Mouse (Mus musculus) liver, embryonic 16.5 days (tissue): ENCODE measurements at regions not wholly inside any gene's neighbourhood (a gene's known extent, or its start where the extent isn't known, plus 50 kb on each side); places are given as distances from the start of the nearest gene placed in this dataset.

Experiments used
- ATAC-seq: fragments of 200-750 bp; cut with Nextera tagmentation; 2 replicates; pipeline ENCODE4 v1.8.0; 2017; ENCODE audit warnings: low read depth, mild to moderate bottlenecking, moderate number of reproducible peaks, moderate library complexity
- H3K27ac ChIP-seq: fragments of 300-500 bp; sonication (generic); 2 replicates; pipeline ENCODE4 v1.5.1; 2014; ENCODE audit warnings: mild to moderate bottlenecking, low read length
- H3K27me3 ChIP-seq: fragments of 300-500 bp; sonication (generic); 2 replicates; pipeline ENCODE4 v1.6.1; 2014; ENCODE audit warnings: low read depth, low read length, mixed read lengths; ENCODE audit not compliant: control insufficient read depth, insufficient read depth
- H3K36me3 ChIP-seq: fragments of 300-500 bp; sonication (generic); 2 replicates; pipeline ENCODE4 v1.6.1; 2014; ENCODE audit warnings: mild to moderate bottlenecking; ENCODE audit not compliant: control insufficient read depth, insufficient read depth
- H3K4me1 ChIP-seq: fragments of 300-500 bp; sonication (generic); 2 replicates; pipeline ENCODE4 v1.6.1; 2014; ENCODE audit warnings: low read depth, low read length, mixed read lengths; ENCODE audit not compliant: control insufficient read depth
- H3K4me2 ChIP-seq: fragments of 300-500 bp; sonication (generic); 2 replicates; pipeline ENCODE4 v1.6.1; 2014; ENCODE audit warnings: low read depth, low read length, mixed read lengths
- H3K4me3 ChIP-seq: fragments of 300-500 bp; sonication (generic); 2 replicates; pipeline ENCODE4 v1.5.1; 2014; ENCODE audit warnings: low read depth, mild to moderate bottlenecking, low read length
- H3K9ac ChIP-seq: fragments of 300-500 bp; sonication (generic); 2 replicates; pipeline ENCODE4 v1.6.1; 2014; ENCODE audit warnings: low read depth, low read length
- H3K9me3 ChIP-seq: fragments of 300-500 bp; sonication (generic); replicated peaks from 2 replicates; pipeline ENCODE4 v1.6.1; 2016; ENCODE audit warnings: low read length; ENCODE audit not compliant: control insufficient read depth
- WGBS: fragments of 180-500 bp; shearing (Covaris S2); extraction: QIAGEN DNeasy Blood & Tissue Kit; methylation state at CpG from one replicate; pipeline ENCODE4 v1.1.7; 2014; ENCODE audit not compliant: insufficient replicate concordance; 5-methylcytosine and 5-hydroxymethylcytosine counted together

DNA sequence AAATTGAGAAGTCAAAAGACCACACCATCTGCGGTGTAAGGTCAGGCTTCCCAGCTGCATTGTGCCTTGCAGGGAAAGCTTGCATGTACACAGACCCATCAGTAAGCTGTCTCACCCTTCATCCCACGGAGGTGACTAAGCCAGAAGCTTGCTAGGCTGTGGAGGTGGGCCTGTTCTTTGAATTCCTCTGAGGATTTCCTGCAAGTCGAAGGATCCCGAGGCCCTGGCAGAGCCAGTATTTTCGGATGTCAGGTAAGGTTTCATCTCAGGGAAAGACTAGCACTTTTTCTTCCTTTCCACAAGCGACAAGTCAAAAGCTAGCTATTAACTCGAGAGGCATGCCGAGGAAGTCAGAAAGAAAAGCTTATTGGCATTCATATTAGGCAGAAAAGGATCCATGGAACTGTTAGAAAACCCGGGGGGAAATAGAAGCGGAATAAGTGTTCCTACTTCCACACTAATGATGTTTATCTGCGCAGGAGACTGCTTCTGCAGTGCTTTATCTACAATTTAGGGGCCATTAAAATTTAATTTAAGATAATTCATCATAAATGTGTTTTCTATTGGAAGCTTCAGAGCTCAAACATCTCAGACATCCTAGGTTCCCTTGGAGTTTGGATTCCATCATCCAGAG, 148.3 kb upstream of the Atp2b1 start:
- H3K4me3 ChIP-seq, result no peak overlapping the region
- WGBS, result 63% methylated on average over 11 of the region's 11 CpGs
- no peaks in the 10 kb centered on the region for H3K36me3 ChIP-seq
- H3K9ac ChIP-seq, result no peak overlapping the region
- H3K4me1 ChIP-seq, result no peaks in the 10 kb centered on the region
- ATAC-seq, result no peak
- no peak overlapping the region for H3K4me2 ChIP-seq
- no peaks in the 10 kb centered on the region for H3K9me3 ChIP-seq
- no peak overlapping the region for H3K27ac ChIP-seq
- H3K27me3 ChIP-seq, result no peaks in the 10 kb centered on the region

DNA sequence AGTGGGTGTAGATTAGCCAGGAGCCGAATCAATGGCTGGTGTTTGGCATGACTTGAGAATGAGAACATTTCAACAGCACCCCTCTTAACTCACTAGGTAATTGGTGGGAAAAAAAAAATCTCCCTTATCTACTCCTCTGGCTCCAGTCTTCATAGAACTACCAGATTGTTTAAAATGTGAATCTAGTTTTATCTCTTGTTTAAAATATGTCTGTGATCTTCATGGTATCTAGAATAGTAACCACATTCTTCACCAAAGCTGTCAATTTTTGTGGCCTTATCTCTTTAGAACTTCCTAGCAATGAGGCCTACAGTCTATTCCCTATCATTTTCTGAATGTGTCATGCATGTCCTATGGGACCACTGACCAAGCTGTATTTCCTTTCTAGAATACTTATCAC, 134.4 kb upstream of the Atp2b1 start:
- H3K36me3 ChIP-seq, result no peaks in the 10 kb centered on the region
- ATAC-seq, result no peak
- H3K27me3 ChIP-seq, result no peaks in the 10 kb centered on the region
- H3K4me1 ChIP-seq, result no peaks in the 10 kb centered on the region
- H3K9me3 ChIP-seq, result no peaks in the 10 kb centered on the region
- H3K4me2 ChIP-seq, result no peak overlapping the region
- no peak overlapping the region for H3K4me3 ChIP-seq
- WGBS, result 26% methylated on average over 1 of the region's 1 CpGs
- H3K27ac ChIP-seq, result no peak overlapping the region
- H3K9ac ChIP-seq, result no peak overlapping the region

DNA sequence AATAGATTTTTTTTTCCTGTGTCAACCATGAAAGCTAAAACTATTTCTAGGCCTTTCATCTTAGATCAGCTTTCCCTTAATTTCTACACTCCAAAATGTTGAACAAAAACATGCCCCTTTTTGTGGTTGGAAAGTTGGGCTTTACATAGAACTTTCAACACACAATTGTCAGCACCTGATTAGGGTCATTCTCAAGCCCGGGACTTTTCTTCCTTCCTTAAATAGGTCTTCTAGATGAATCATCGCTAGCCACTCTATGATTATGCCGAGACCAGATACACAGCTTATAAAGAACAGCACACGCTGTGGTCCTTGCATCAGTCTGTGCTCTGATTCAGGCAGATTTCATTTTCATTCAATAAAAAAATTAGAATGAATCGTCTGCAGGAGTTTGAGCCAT, 133.3 kb upstream of the Atp2b1 start:
- H3K36me3 ChIP-seq, result no peaks in the 10 kb centered on the region
- no peaks in the 10 kb centered on the region for H3K9me3 ChIP-seq
- ATAC-seq, result no peak
- no peak overlapping the region for H3K4me3 ChIP-seq
- WGBS, result 49% methylated on average over 5 of the region's 5 CpGs
- H3K9ac ChIP-seq, result no peak overlapping the region
- no peak overlapping the region for H3K4me2 ChIP-seq
- no peaks in the 10 kb centered on the region for H3K27me3 ChIP-seq
- no peaks in the 10 kb centered on the region for H3K4me1 ChIP-seq
- H3K27ac ChIP-seq, result no peak overlapping the region

DNA sequence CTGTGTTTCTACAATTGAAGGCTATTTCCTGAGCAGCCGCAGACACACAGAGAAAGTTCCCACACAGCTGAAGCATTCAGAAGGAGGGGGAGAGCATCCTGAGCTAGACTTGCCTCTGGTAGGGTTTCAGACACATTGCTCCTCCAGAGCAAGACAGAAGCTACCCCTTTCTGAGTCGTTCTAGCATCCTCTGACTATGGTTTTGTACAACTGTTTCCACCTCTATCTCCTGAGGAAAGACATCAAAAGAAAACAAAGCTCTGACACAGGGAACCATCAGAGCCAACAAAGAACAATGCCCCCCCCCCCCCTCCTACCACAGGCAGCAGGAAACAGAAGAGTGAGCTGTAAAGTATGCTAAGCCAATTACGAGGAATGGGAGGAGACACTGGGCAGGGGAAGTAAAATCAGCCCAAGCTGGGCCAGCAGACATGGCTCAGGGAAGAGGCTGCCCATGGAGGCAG, 132.3 kb upstream of the Atp2b1 start:
- Histone ChIP-seq H3K9ac (no peak overlapping the region), H3K36me3 (no peaks in the 10 kb centered on the region), H3K9me3 (no peaks in the 10 kb centered on the region), H3K4me2 (no peak overlapping the region), H3K27me3 (no peaks in the 10 kb centered on the region), H3K4me3 (no peak overlapping the region), H3K27ac (no peak overlapping the region), H3K4me1 (no peaks in the 10 kb centered on the region)
- WGBS, result 10% methylated on average over 3 of the region's 3 CpGs
- no peak for ATAC-seq

DNA sequence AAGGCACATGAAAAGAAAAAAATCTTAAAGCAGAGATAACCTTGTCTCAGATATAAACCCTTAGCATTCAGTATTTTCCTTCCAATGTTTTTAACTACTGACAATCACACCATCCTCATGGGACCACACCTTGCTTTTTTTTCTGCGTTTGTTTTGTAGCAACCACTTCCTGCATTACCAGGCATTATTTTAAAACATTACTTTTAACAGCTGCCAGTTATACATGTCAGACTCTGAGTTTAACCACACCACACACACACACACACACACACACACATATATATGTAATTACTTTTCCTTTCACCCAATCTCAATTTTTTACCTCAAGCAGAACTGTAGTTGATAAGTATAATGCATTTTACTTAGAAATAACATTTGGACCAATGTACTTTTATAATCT, 128.8 kb upstream of the Atp2b1 start:
- whole genome bisulfite sequencing, result 33% methylated on average over 1 of the region's 1 CpGs
- no peak for ATAC-seq
- H3K4me2 ChIP-seq, result no peak overlapping the region

DNA sequence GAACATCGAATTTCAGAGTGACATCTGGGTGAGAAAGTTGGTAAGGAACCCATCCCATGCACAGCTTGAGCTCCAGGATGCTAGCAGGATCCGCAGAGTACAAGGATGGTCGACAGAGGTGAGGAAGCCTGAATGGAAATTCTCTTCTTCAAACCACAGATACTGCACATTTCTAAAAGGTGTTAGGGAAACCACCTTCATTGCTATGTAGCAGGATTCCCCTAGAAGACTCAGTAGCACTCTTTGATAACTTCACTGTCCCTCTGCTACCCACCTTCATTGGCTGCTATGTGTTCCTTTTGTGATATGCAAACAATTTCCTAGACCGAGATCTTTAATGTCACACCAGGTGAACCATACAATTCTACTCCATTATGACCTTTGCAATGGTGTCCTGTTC, 128.1 kb upstream of the Atp2b1 start:
- no peak for ATAC-seq
- H3K27me3 ChIP-seq, result no peaks in the 10 kb centered on the region
- H3K36me3 ChIP-seq, result no peaks in the 10 kb centered on the region
- no peak overlapping the region for H3K27ac ChIP-seq
- H3K4me1 ChIP-seq, result no peaks in the 10 kb centered on the region
- H3K4me3 ChIP-seq, result no peak overlapping the region
- H3K4me2 ChIP-seq, result no peak overlapping the region
- no peaks in the 10 kb centered on the region for H3K9me3 ChIP-seq
- 55% methylated on average over 4 of the region's 4 CpGs for WGBS
- no peak overlapping the region for H3K9ac ChIP-seq

More for the DNA sequence above, 128.8 kb upstream of the Atp2b1 start:
- Histone ChIP-seq H3K4me3 (no peak overlapping the region), H3K36me3 (no peaks in the 10 kb centered on the region), H3K9ac (no peak overlapping the region), H3K27ac (no peak overlapping the region), H3K9me3 (no peaks in the 10 kb centered on the region), H3K27me3 (no peaks in the 10 kb centered on the region), H3K4me1 (no peaks in the 10 kb centered on the region)

DNA sequence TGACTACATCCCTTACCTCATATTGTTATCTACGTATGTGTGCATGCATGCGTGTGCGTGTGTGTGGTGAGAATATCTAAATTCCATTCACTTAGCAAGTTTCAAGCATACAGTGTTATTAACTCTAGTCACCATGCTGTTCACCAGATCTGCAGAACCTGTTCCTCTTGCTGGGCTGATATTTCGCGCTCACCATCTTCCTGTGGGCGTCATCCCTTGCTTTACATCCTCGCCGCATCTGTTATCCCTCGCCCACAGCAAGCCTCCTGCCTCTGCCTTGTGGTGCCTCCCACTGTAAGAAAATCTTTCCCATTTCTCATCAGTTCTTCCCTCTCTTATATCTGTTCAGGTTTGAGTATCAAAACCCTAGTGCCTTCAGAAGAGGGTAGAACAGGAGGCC, 124.4 kb upstream of the Atp2b1 start:
- no peak overlapping the region for H3K27ac ChIP-seq
- H3K36me3 ChIP-seq, result no peaks in the 10 kb centered on the region
- H3K27me3 ChIP-seq, result no peaks in the 10 kb centered on the region
- no peaks in the 10 kb centered on the region for H3K9me3 ChIP-seq
- H3K4me3 ChIP-seq, result no peak overlapping the region
- no peak overlapping the region for H3K9ac ChIP-seq
- H3K4me2 ChIP-seq, result no peak overlapping the region
- no peaks in the 10 kb centered on the region for H3K4me1 ChIP-seq
- 81% methylated on average over 9 of the region's 9 CpGs for WGBS
- ATAC-seq, result no peak

DNA sequence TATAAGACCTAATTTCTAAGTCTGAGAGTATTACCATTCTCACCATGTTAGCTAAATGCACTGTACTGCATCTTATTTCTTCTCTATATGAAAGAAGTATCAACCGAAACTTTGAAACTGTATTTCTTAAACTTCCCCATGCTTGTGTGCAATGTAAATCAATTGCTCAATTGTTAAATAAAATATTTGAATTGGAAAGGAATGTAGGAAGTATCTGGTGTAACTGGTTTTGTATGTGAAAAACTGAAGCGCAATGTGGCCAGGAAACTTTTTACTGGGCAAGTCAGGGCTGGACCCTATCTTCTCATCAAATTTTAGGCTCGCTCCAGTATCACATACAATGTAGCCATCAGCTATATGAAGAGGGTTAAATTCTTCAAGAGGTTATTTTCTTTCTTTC, 123.8 kb upstream of the Atp2b1 start:
- Histone ChIP-seq H3K9ac (no peak overlapping the region), H3K4me2 (no peak overlapping the region), H3K36me3 (no peaks in the 10 kb centered on the region), H3K27me3 (no peaks in the 10 kb centered on the region), H3K9me3 (no peaks in the 10 kb centered on the region), H3K4me1 (no peaks in the 10 kb centered on the region), H3K27ac (no peak overlapping the region), H3K4me3 (no peak overlapping the region)
- no peak for ATAC-seq
- 75% methylated on average over 3 of the region's 3 CpGs for WGBS

DNA sequence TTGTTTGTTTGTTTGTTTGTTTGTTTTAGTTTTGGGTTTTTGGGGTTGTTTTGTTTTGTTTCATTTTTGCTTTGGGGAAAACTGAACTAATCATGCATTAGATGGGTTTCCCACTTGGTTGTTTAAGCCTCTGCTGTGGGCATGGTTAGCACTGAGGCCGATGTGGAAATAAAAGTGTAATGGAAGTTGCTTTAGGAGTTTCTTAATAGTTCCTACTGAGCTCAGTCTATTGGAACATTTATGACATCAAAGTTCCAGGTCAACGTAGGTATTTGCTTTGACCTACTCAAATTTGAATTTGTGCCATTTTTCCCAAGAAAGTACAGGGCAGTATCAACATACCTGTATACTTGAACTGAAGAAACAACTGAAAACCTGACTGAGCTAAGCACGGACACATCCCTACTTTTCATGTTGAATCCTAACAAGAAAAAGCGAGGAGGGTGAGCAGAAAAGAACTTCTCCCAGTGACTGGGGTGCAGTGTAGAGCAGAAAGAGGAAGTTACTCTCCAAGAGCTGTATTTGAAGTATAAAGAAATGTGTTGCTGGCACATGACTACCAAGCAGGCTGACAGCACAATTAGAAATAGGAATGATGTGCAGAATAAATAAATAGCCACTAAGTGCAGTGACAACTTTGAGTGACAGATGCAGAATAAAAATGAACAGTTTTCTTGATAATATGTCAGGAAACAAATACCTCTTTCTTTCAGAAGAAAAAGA, 122.0 kb upstream of the Atp2b1 start:
- no peaks in the 10 kb centered on the region for H3K36me3 ChIP-seq
- no peak overlapping the region for H3K27ac ChIP-seq
- ATAC-seq, result no peak
- no peak overlapping the region for H3K9ac ChIP-seq
- no peaks in the 10 kb centered on the region for H3K27me3 ChIP-seq
- H3K4me1 ChIP-seq, result no peaks in the 10 kb centered on the region
- no peaks in the 10 kb centered on the region for H3K9me3 ChIP-seq
- H3K4me3 ChIP-seq, result no peak overlapping the region
- 43% methylated on average over 4 of the region's 4 CpGs for WGBS
- no peak overlapping the region for H3K4me2 ChIP-seq
